Mouse (Mus musculus) adipocyte (in vitro differentiated cells): Measurements from ENCODE around the gene Dpf1.

Experiments used
- DNase-seq: peaks from one replicate; pipeline ENCODE4 v3.0.0-alpha.2; 2016; ENCODE audit warnings: low spot score

The Dpf1 gene

GRCm38 (mm10) chr7:29303738-29304462 lies at the start of gene Dpf1:
Gene Dpf1, plus strand, starts transcription at chr7:29303951.
- DNase-seq = peak; percentile 10

GRCm38 (mm10) chr7:29255875-29256274 lies 47.9 kb upstream of the Dpf1 start:
- DNase-seq = no peak

GRCm38 (mm10) chr7:29257368-29257767 lies 46.4 kb upstream of the Dpf1 start:
- peak; percentile 58 for DNase-seq

GRCm38 (mm10) chr7:29259781-29260730 lies 43.7 kb upstream of the Dpf1 start:
- DNase-seq = no peak

GRCm38 (mm10) chr7:29262151-29262550 lies 41.6 kb upstream of the Dpf1 start:
- DNase-seq = no peak

GRCm38 (mm10) chr7:29263831-29264230 lies 39.9 kb upstream of the Dpf1 start:
- DNase-seq = no peak

GRCm38 (mm10) chr7:29265636-29266035 lies 38.1 kb upstream of the Dpf1 start:
- no peak for DNase-seq

- DNase-seq = no peak
These were observed 36.8 kb upstream of the Dpf1 start for GRCm38 (mm10) chr7:29266931-29267330.

GRCm38 (mm10) chr7:29270445-29270844 lies 33.3 kb upstream of the Dpf1 start:
- DNase-seq = no peak

GRCm38 (mm10) chr7:29271687-29272465 lies 31.9 kb upstream of the Dpf1 start:
- DNase-seq = peak; percentile 46

GRCm38 (mm10) chr7:29276715-29277114 lies 27.0 kb upstream of the Dpf1 start:
- DNase-seq = no peak

- no peak for DNase-seq
These were observed 26.2 kb upstream of the Dpf1 start for GRCm38 (mm10) chr7:29277510-29277909.

- DNase-seq = no peak
These were observed 24.5 kb upstream of the Dpf1 start for GRCm38 (mm10) chr7:29279261-29279660.

- DNase-seq = no peak
These were observed 23.8 kb upstream of the Dpf1 start for GRCm38 (mm10) chr7:29279924-29280323.

GRCm38 (mm10) chr7:29280801-29281200 lies 22.9 kb upstream of the Dpf1 start:
- no peak for DNase-seq

- no peak for DNase-seq
These were observed 22.3 kb upstream of the Dpf1 start, which contains the start of gene Spint2 for GRCm38 (mm10) chr7:29281201-29282073. Gene Spint2, minus strand, starts transcription at chr7:29281912.

- no peak for DNase-seq
These were observed 21.6 kb upstream of the Dpf1 start for GRCm38 (mm10) chr7:29282074-29282554.

GRCm38 (mm10) chr7:29283876-29284275 lies 19.9 kb upstream of the Dpf1 start:
- no peak for DNase-seq

GRCm38 (mm10) chr7:29284523-29284922 lies 19.2 kb upstream of the Dpf1 start:
- no peak for DNase-seq

GRCm38 (mm10) chr7:29287481-29287880 lies 16.3 kb upstream of the Dpf1 start:
- no peak for DNase-seq

GRCm38 (mm10) chr7:29288079-29288478 lies 15.7 kb upstream of the Dpf1 start:
- no peak for DNase-seq
